Mouse (Mus musculus) adrenal gland, adult 8-10 months (tissue): Measurements from ENCODE around the gene Wsb1. TPM values are rescaled to one million over a fixed set of nuclear protein-coding genes. Genes with fewer than 3 reads are reported as not detected.
"Not testable (repeated sequence)": the region's sequence is repeated elsewhere in the genome, so short reads cannot be mapped to it uniquely, and the experiment has no call there.

Experiments
- DNase-seq: peaks from one replicate; pipeline ENCODE4 v3.0.0; 2022
- total RNA-seq, 4 experiments: library from RNA; stranded (reverse); gene quantifications; 2 replicates each; pipeline ENCODE4 v1.2.4; 2022

The Wsb1 gene
- total RNA-seq, 4 experiments from 2014 or later: 37.7 to 96.3 (median 62.2) TPM

- DNase-seq: no peak
Observed at GRCm38 (mm10) chr11:79264376-79264775, 9.9 kb upstream of the Wsb1 start.

GRCm38 (mm10) chr11:79260126-79260525 lies 5.7 kb upstream of the Wsb1 start:
- not testable (repeated sequence) for DNase-seq

- DNase-seq: no peak
Observed at GRCm38 (mm10) chr11:79258738-79259137, 4.3 kb upstream of the Wsb1 start.

GRCm38 (mm10) chr11:79253542-79254390 lies 705 bp downstream of the Wsb1 start:
- DNase-seq: peak; percentile 43

GRCm38 (mm10) chr11:79252881-79253541 lies 1.5 kb downstream of the Wsb1 start:
- DNase-seq: no peak

GRCm38 (mm10) chr11:79239024-79239423 lies 15.4 kb downstream of the Wsb1 start:
- DNase-seq: no peak

GRCm38 (mm10) chr11:79238398-79238752 lies 16.1 kb downstream of the Wsb1 start:
- no peak for DNase-seq

GRCm38 (mm10) chr11:79237644-79238397 lies 16.6 kb downstream of the Wsb1 start:
- peak; percentile 50 for DNase-seq

GRCm38 (mm10) chr11:79230251-79230570 lies 24.3 kb downstream of the Wsb1 start:
- no peak for DNase-seq

- peak; percentile 54 for DNase-seq
Observed at GRCm38 (mm10) chr11:79229561-79230250, 24.8 kb downstream of the Wsb1 start.

GRCm38 (mm10) chr11:79229057-79229504 lies 25.4 kb downstream of the Wsb1 start:
- DNase-seq: peak; percentile 79

- no peak for DNase-seq
Observed at GRCm38 (mm10) chr11:79228089-79228488, 26.4 kb downstream of the Wsb1 start.

GRCm38 (mm10) chr11:79225371-79226155 lies 28.9 kb downstream of the Wsb1 start:
- DNase-seq: no peak

- DNase-seq: peak; percentile 91
Observed at GRCm38 (mm10) chr11:79224562-79225280, 29.8 kb downstream of the Wsb1 start.

- peak; percentile 39 for DNase-seq
Observed at GRCm38 (mm10) chr11:79223420-79223819, 31.1 kb downstream of the Wsb1 start.

- no peak for DNase-seq
Observed at GRCm38 (mm10) chr11:79222661-79223060, 31.8 kb downstream of the Wsb1 start.

GRCm38 (mm10) chr11:79221641-79222040 lies 32.8 kb downstream of the Wsb1 start:
- DNase-seq: no peak

- DNase-seq: no peak
Observed at GRCm38 (mm10) chr11:79218936-79219626, 35.4 kb downstream of the Wsb1 start.

- no peak for DNase-seq
Observed at GRCm38 (mm10) chr11:79218061-79218460, 36.4 kb downstream of the Wsb1 start.

GRCm38 (mm10) chr11:79217133-79217532 lies 37.3 kb downstream of the Wsb1 start:
- no peak for DNase-seq
